Mouse (Mus musculus) neural tube, embryonic 13.5 days (tissue): Measurements from ENCODE around the gene Taf3. TPM values are rescaled to one million over a fixed set of nuclear protein-coding genes. Genes with fewer than 3 reads are reported as not detected.

ENCODE experiments used
- ATAC-seq: fragments of 200-750 bp; cut with Nextera tagmentation; 2 replicates; pipeline ENCODE4 v1.8.0; 2017; ENCODE audit warnings: low read depth, mild to moderate bottlenecking, moderate TSS enrichment, moderate library complexity
- H3K27ac ChIP-seq: fragments of 300-500 bp; sonication (generic); replicated peaks from 2 replicates; pipeline ENCODE4 v1.5.1; 2015; ENCODE audit warnings: moderate library complexity, mild to moderate bottlenecking, inconsistent platforms
- H3K27me3 ChIP-seq: fragments of 300-500 bp; sonication (generic); 2 replicates; pipeline ENCODE4 v1.6.1; 2015; ENCODE audit warnings: mild to moderate bottlenecking, inconsistent platforms
- H3K36me3 ChIP-seq: fragments of 300-500 bp; sonication (generic); 2 replicates; pipeline ENCODE4 v1.6.1; 2015; ENCODE audit warnings: mild to moderate bottlenecking, inconsistent platforms
- H3K4me1 ChIP-seq: fragments of 300-500 bp; sonication (generic); replicated peaks from 2 replicates; pipeline ENCODE4 v1.6.1; 2015; ENCODE audit warnings: inconsistent platforms
- H3K4me2 ChIP-seq: fragments of 300-500 bp; sonication (generic); 2 replicates; pipeline ENCODE4 v1.6.1; 2015; ENCODE audit warnings: inconsistent platforms, mild to moderate bottlenecking, moderate library complexity
- H3K4me3 ChIP-seq: fragments of 300-500 bp; sonication (generic); 2 replicates; pipeline ENCODE4 v1.5.1; 2015; ENCODE audit warnings: mild to moderate bottlenecking, inconsistent platforms
- H3K9ac ChIP-seq: fragments of 300-500 bp; sonication (generic); 2 replicates; pipeline ENCODE4 v1.6.1; 2015; ENCODE audit warnings: moderate library complexity, mild to moderate bottlenecking, inconsistent platforms
- H3K9me3 ChIP-seq: fragments of 300-500 bp; sonication (generic); 2 replicates; pipeline ENCODE4 v1.6.1; 2016; ENCODE audit warnings: inconsistent platforms
- WGBS: fragments of 180-500 bp; shearing (Covaris S2); methylation state at CpG from one replicate; pipeline ENCODE4 v1.1.7; 2015; 5-methylcytosine and 5-hydroxymethylcytosine counted together
- polyA plus RNA-seq: library from polyadenylated mRNA; unstranded; fragments of >200 nt; fragmentation: Nextera tagmentation; extraction: Ambion mirVana; gene quantifications from 2 replicates; pipeline ENCODE4 v1.2.1, GENCODE M21; 2015

Taf3 gene
- polyA plus RNA-seq, 1 experiment from 2014 or later = 14.2 TPM

GRCm38 (mm10) chr2:10051996-10052395 lies 3.6 kb upstream of the Taf3 start:
- peaks cover 31% of the 10 kb centered on the region for H3K36me3 ChIP-seq
- H3K9ac ChIP-seq = no peak overlapping the region
- no peak overlapping the region for H3K4me2 ChIP-seq
- no peak for ATAC-seq
- 95% methylated on average over 1 of the region's 1 CpGs for WGBS
- no peak overlapping the region for H3K4me3 ChIP-seq
- no peak overlapping the region for H3K27ac ChIP-seq
- H3K27me3 ChIP-seq = no peaks in the 10 kb centered on the region
- H3K4me1 ChIP-seq = peaks cover 17% of the 10 kb centered on the region
- H3K9me3 ChIP-seq = no peaks in the 10 kb centered on the region

- no peaks in the 10 kb centered on the region for H3K27me3 ChIP-seq
- no peak overlapping the region for H3K27ac ChIP-seq
- H3K4me3 ChIP-seq = no peak overlapping the region
- H3K4me1 ChIP-seq = peaks cover 27% of the 10 kb centered on the region
- 84% methylated on average over 3 of the region's 3 CpGs for WGBS
- H3K9me3 ChIP-seq = no peaks in the 10 kb centered on the region
- ATAC-seq = no peak
- H3K36me3 ChIP-seq = peaks cover 22% of the 10 kb centered on the region
- H3K4me2 ChIP-seq = no peak overlapping the region
- no peak overlapping the region for H3K9ac ChIP-seq
These were observed 2.5 kb upstream of the Taf3 start for GRCm38 (mm10) chr2:10050878-10051277.

GRCm38 (mm10) chr2:10049456-10049855 lies 1.1 kb upstream of the Taf3 start:
- H3K4me2 ChIP-seq = peak overlapping the region; percentile 74
- peaks cover 8% of the 10 kb centered on the region for H3K36me3 ChIP-seq
- H3K27me3 ChIP-seq = no peaks in the 10 kb centered on the region
- ATAC-seq = no peak
- peaks cover 27% of the 10 kb centered on the region for H3K4me1 ChIP-seq
- no peaks in the 10 kb centered on the region for H3K9me3 ChIP-seq
- WGBS = 15% methylated on average over 10 of the region's 10 CpGs
- H3K27ac ChIP-seq = no peak overlapping the region
- peak overlapping the region; percentile 58 for H3K9ac ChIP-seq
- H3K4me3 ChIP-seq = peak overlapping the region; percentile 99

GRCm38 (mm10) chr2:10047758-10048436 lies 499 bp downstream of the Taf3 start:
- H3K36me3 ChIP-seq = no peaks in the 10 kb centered on the region
- peak overlapping the region; percentile 99 for H3K4me3 ChIP-seq
- peak; percentile 81 for ATAC-seq
- H3K9ac ChIP-seq = peak overlapping the region; percentile 86
- H3K27me3 ChIP-seq = no peaks in the 10 kb centered on the region
- H3K9me3 ChIP-seq = no peaks in the 10 kb centered on the region
- peak overlapping the region; percentile 65; the same call in 1 of the 2 replicates for H3K27ac ChIP-seq
- H3K4me2 ChIP-seq = peak overlapping the region; percentile 94
- H3K4me1 ChIP-seq = peaks cover 27% of the 10 kb centered on the region
- under 1% methylated on average over 47 of the region's 47 CpGs for WGBS

GRCm38 (mm10) chr2:10034976-10035375 lies 13.4 kb downstream of the Taf3 start:
- 83% methylated on average over 3 of the region's 3 CpGs for WGBS
- no peaks in the 10 kb centered on the region for H3K27me3 ChIP-seq
- H3K4me2 ChIP-seq = no peak overlapping the region
- no peak overlapping the region for H3K9ac ChIP-seq
- H3K27ac ChIP-seq = no peak overlapping the region
- no peaks in the 10 kb centered on the region for H3K4me1 ChIP-seq
- no peak for ATAC-seq
- H3K4me3 ChIP-seq = no peak overlapping the region
- no peaks in the 10 kb centered on the region for H3K9me3 ChIP-seq
- H3K36me3 ChIP-seq = peaks cover 10% of the 10 kb centered on the region

GRCm38 (mm10) chr2:10033684-10034083 lies 14.7 kb downstream of the Taf3 start:
- H3K27me3 ChIP-seq = no peaks in the 10 kb centered on the region
- no peak overlapping the region for H3K4me2 ChIP-seq
- no peaks in the 10 kb centered on the region for H3K9me3 ChIP-seq
- H3K4me3 ChIP-seq = no peak overlapping the region
- WGBS = 63% methylated on average over 4 of the region's 4 CpGs
- 0 out of 2 replicates have a peak, but pooled peaks cover 7% of the 10 kb centered on the region for H3K4me1 ChIP-seq
- no peaks in the 10 kb centered on the region for H3K36me3 ChIP-seq
- no peak overlapping the region for H3K9ac ChIP-seq
- ATAC-seq = no peak
- no peak overlapping the region for H3K27ac ChIP-seq

GRCm38 (mm10) chr2:10029755-10030154 lies 18.6 kb downstream of the Taf3 start:
- no peaks in the 10 kb centered on the region for H3K36me3 ChIP-seq
- no peak overlapping the region for H3K4me3 ChIP-seq
- no peak for ATAC-seq
- H3K4me2 ChIP-seq = no peak overlapping the region
- H3K27me3 ChIP-seq = no peaks in the 10 kb centered on the region
- no peak overlapping the region for H3K27ac ChIP-seq
- H3K4me1 ChIP-seq = 0 out of 2 replicates have a peak, but pooled peaks cover 7% of the 10 kb centered on the region
- 81% methylated on average over 7 of the region's 7 CpGs for WGBS
- H3K9me3 ChIP-seq = no peaks in the 10 kb centered on the region
- no peak overlapping the region for H3K9ac ChIP-seq

GRCm38 (mm10) chr2:10024264-10024663 lies 24.1 kb downstream of the Taf3 start:
- Histone ChIP-seq H3K36me3 (no peaks in the 10 kb centered on the region), H3K4me2 (no peak overlapping the region), H3K27me3 (no peaks in the 10 kb centered on the region), H3K9me3 (no peaks in the 10 kb centered on the region), H3K27ac (no peak overlapping the region), H3K9ac (no peak overlapping the region), H3K4me1 (0 out of 2 replicates have a peak, but pooled peaks cover under 1% of the 10 kb centered on the region), H3K4me3 (no peak overlapping the region)
- ATAC-seq = no peak
- 88% methylated on average over 6 of the region's 6 CpGs for WGBS

GRCm38 (mm10) chr2:10021296-10021695 lies 27.1 kb downstream of the Taf3 start:
- Histone ChIP-seq H3K4me2 (no peak overlapping the region), H3K9me3 (no peaks in the 10 kb centered on the region), H3K4me1 (no peaks in the 10 kb centered on the region), H3K9ac (no peak overlapping the region), H3K27me3 (no peaks in the 10 kb centered on the region), H3K4me3 (no peak overlapping the region), H3K27ac (no peak overlapping the region), H3K36me3 (no peaks in the 10 kb centered on the region)
- 92% methylated on average over 11 of the region's 11 CpGs for WGBS
- no peak for ATAC-seq

GRCm38 (mm10) chr2:10014951-10015635 lies 33.3 kb downstream of the Taf3 start:
- Histone ChIP-seq H3K9me3 (no peaks in the 10 kb centered on the region), H3K27me3 (no peaks in the 10 kb centered on the region), H3K27ac (no peak overlapping the region), H3K9ac (no peak overlapping the region), H3K4me3 (no peak overlapping the region), H3K36me3 (no peaks in the 10 kb centered on the region), H3K4me1 (peaks cover 6% of the 10 kb centered on the region; the same call in 1 of the 2 replicates), H3K4me2 (no peak overlapping the region)
- no peak for ATAC-seq
- 89% methylated on average over 10 of the region's 10 CpGs for WGBS

- no peak overlapping the region for H3K4me2 ChIP-seq
- 39% methylated on average over 7 of the region's 7 CpGs for WGBS
- no peak overlapping the region for H3K27ac ChIP-seq
- no peaks in the 10 kb centered on the region for H3K27me3 ChIP-seq
- no peak overlapping the region for H3K4me3 ChIP-seq
- no peak overlapping the region for H3K9ac ChIP-seq
- no peak for ATAC-seq
- H3K4me1 ChIP-seq = peaks cover 4% of the 10 kb centered on the region; the same call in 1 of the 2 replicates
- no peaks in the 10 kb centered on the region for H3K36me3 ChIP-seq
- H3K9me3 ChIP-seq = no peaks in the 10 kb centered on the region
These were observed 38.0 kb downstream of the Taf3 start for GRCm38 (mm10) chr2:10010263-10010909.

GRCm38 (mm10) chr2:10009671-10010254 lies 38.6 kb downstream of the Taf3 start:
- Histone ChIP-seq H3K4me2 (no peak overlapping the region), H3K27me3 (no peaks in the 10 kb centered on the region), H3K9ac (no peak overlapping the region), H3K36me3 (no peaks in the 10 kb centered on the region), H3K4me1 (peaks cover 4% of the 10 kb centered on the region; the same call in 1 of the 2 replicates), H3K9me3 (no peaks in the 10 kb centered on the region), H3K27ac (no peak overlapping the region), H3K4me3 (no peak overlapping the region)
- ATAC-seq = no peak
- WGBS = 82% methylated on average over 13 of the region's 13 CpGs
